Mouse (Mus musculus): ENCODE data around the gene Hace1. TPM values are rescaled to one million over a fixed set of nuclear protein-coding genes. Genes with fewer than 3 reads are reported as not detected.

Hace1 gene
- polyA plus RNA-seq (2014; fragmentation: Illumina TruSeq; extraction: RNeasy Lipid Tissue Mini Kit (QIAGEN cat#74804); ENCODE audit: low read depth, low replicate concordance), result 36.2 TPM

GRCm38 (mm10) chr10:45577731-45578297 lies at the start of gene Hace1:
Gene Hace1, plus strand, starts transcription at chr10:45577829.

Other genes with a start within 250 kb of the Hace1 start
- gene Bves, start 242.1 kb upstream of the Hace1 start, polyA plus RNA-seq (2014; fragmentation: Illumina TruSeq; extraction: RNeasy Lipid Tissue Mini Kit (QIAGEN cat#74804); ENCODE audit: low read depth, low replicate concordance), result 8.7 TPM
- gene Lin28b, start 91.4 kb upstream of the Hace1 start, polyA plus RNA-seq (2014; fragmentation: Illumina TruSeq; extraction: RNeasy Lipid Tissue Mini Kit (QIAGEN cat#74804); ENCODE audit: low read depth, low replicate concordance), result not detected

Measured in sigmoid colon, adult 10 weeks (tissue).